Mouse (Mus musculus) liver, embryonic 14.5 days (tissue): ENCODE measurements at regions not wholly inside any gene's neighbourhood (a gene's known extent, or its start where the extent isn't known, plus 50 kb on each side); places are given as distances from the start of the nearest gene placed in this dataset.
"Not testable (repeated sequence)": the region's sequence is repeated elsewhere in the genome, so short reads cannot be mapped to it uniquely, and the experiment has no call there.

ENCODE experiments used
- ATAC-seq: fragments of 200-750 bp; cut with Nextera tagmentation; 2 replicates; pipeline ENCODE4 v1.8.0; 2017; ENCODE audit warnings: moderate number of reproducible peaks, mild to moderate bottlenecking, moderate library complexity; ENCODE audit not compliant: insufficient read depth
- DNase-seq, 3 experiments: peaks; one replicate each; pipeline ENCODE4 v3.0.0-alpha.2; 2012 to 2013; ENCODE audit warnings: low read depth in 3 of 3, low spot score in 3 of 3
- H3K27ac ChIP-seq: fragments of 300-500 bp; sonication (generic); 2 replicates; pipeline ENCODE4 v1.5.1; 2014; ENCODE audit warnings: moderate library complexity, mild to moderate bottlenecking, control low read depth, inconsistent platforms
- H3K27me3 ChIP-seq: fragments of 300-500 bp; sonication (generic); 2 replicates; pipeline ENCODE4 v1.6.1; 2014; ENCODE audit warnings: mild to moderate bottlenecking, low read length, moderate library complexity; ENCODE audit not compliant: control insufficient read depth, insufficient read depth
- H3K36me3 ChIP-seq: fragments of 300-500 bp; sonication (generic); replicated peaks from 2 replicates; pipeline ENCODE4 v1.6.1; 2014; ENCODE audit warnings: low read depth; ENCODE audit not compliant: control insufficient read depth, insufficient read depth
- H3K4me1 ChIP-seq, 2 experiments: fragments of 200-500 bp in 1 of 2; fragments of 300-500 bp in 1 of 2; sonication (generic) in 1 of 2; replicated peaks; 2 replicates each; pipeline ENCODE4 v1.6.1; 2012 to 2014; ENCODE audit warnings: antibody characterized with exemption in 1 of 2, inconsistent platforms in 1 of 2, low read length in 1 of 2; ENCODE audit not compliant: control insufficient read depth in 2 of 2, insufficient read depth in 2 of 2
- H3K4me2 ChIP-seq: fragments of 300-500 bp; sonication (generic); 2 replicates; pipeline ENCODE4 v1.6.1; 2014; ENCODE audit warnings: low read depth, mild to moderate bottlenecking, control low read depth, moderate library complexity
- H3K4me3 ChIP-seq, 2 experiments: fragments of 200-500 bp in 1 of 2; fragments of 300-500 bp in 1 of 2; sonication (generic) in 1 of 2; 2 replicates each; pipeline ENCODE4 v1.5.1; 2012 to 2014; ENCODE audit warnings: low read depth in 2 of 2, low read length in 2 of 2, mild to moderate bottlenecking in 2 of 2, control low read depth in 1 of 2, inconsistent platforms in 1 of 2, moderate library complexity in 1 of 2; ENCODE audit not compliant: insufficient read depth in 1 of 2
- H3K9ac ChIP-seq: fragments of 300-500 bp; sonication (generic); replicated peaks from 2 replicates; pipeline ENCODE4 v1.6.1; 2014; ENCODE audit warnings: mild to moderate bottlenecking, control low read depth, moderate library complexity
- H3K9me3 ChIP-seq: fragments of 300-500 bp; sonication (generic); 2 replicates; pipeline ENCODE4 v1.6.1; 2016; ENCODE audit warnings: low read length, mixed read lengths; ENCODE audit not compliant: control insufficient read depth
- CTCF ChIP-seq: IDR thresholded peaks from 2 replicates; pipeline ENCODE4 v1.5.1; 2016; ENCODE audit warnings: antibody characterized with exemption, low read depth, control low read depth
- EP300 ChIP-seq: IDR thresholded peaks from 2 replicates; pipeline ENCODE4 v1.6.1; 2016; ENCODE audit warnings: antibody characterized with exemption, low read depth
- WGBS: fragments of 180-500 bp; shearing (Covaris S2); extraction: QIAGEN DNeasy Blood & Tissue Kit; methylation state at CpG from one replicate; pipeline ENCODE4 v1.1.7; 2014; ENCODE audit not compliant: insufficient replicate concordance; 5-methylcytosine and 5-hydroxymethylcytosine counted together

- 58% methylated on average over 3 of the region's 3 CpGs for WGBS
- not testable (repeated sequence) for H3K4me3 ChIP-seq, ATAC-seq, H3K27ac ChIP-seq, DNase-seq, H3K4me1 ChIP-seq, H3K9ac ChIP-seq, H3K36me3 ChIP-seq, H3K4me2 ChIP-seq, H3K27me3 ChIP-seq, H3K9me3 ChIP-seq
Measured at GRCm38 (mm10) chrX:19341231-19342007, 139.7 kb downstream of the Tex13c3 start.

GRCm38 (mm10) chrX:19313286-19313685 is 167.8 kb downstream of the Tex13c3 start:
- Histone ChIP-seq H3K9ac (no peak overlapping the region), H3K4me1 (no peaks in the 10 kb centered on the region), H3K36me3 (no peaks in the 10 kb centered on the region), H3K4me3 (no peak overlapping the region), H3K27me3 (no peaks in the 10 kb centered on the region), H3K4me2 (no peak overlapping the region), H3K27ac (no peak overlapping the region), H3K9me3 (no peaks in the 10 kb centered on the region)
- TF ChIP-seq EP300 (no peak), CTCF (no peak)
- ATAC-seq = no peak
- 47% methylated on average over 2 of the region's 2 CpGs for WGBS
- DNase-seq = no peak

GRCm38 (mm10) chrX:19311809-19312559 is 169.1 kb downstream of the Tex13c3 start:
- H3K27me3 ChIP-seq = no peaks in the 10 kb centered on the region
- DNase-seq (no peak), ATAC-seq (no peak)
- H3K4me1 ChIP-seq = no peaks in the 10 kb centered on the region
- no peaks in the 10 kb centered on the region for H3K9me3 ChIP-seq
- no peak overlapping the region for H3K9ac ChIP-seq
- no peaks in the 10 kb centered on the region for H3K36me3 ChIP-seq
- H3K4me3 ChIP-seq = no peak overlapping the region
- H3K27ac ChIP-seq = no peak overlapping the region
- TF ChIP-seq EP300 (no peak), CTCF (no peak)
- 37% methylated on average over 1 of the region's 1 CpGs for WGBS
- no peak overlapping the region for H3K4me2 ChIP-seq

- DNase-seq = no peak
- 5% methylated on average over 1 of the region's 1 CpGs for WGBS
Measured at GRCm38 (mm10) chrX:19311377-19311776, 169.7 kb downstream of the Tex13c3 start.

GRCm38 (mm10) chrX:19288171-19288570 is 192.9 kb downstream of the Tex13c3 start:
- ATAC-seq (no peak), DNase-seq (no peak)
- TF ChIP-seq CTCF = no peak
- no peak for TF ChIP-seq EP300
- H3K9ac ChIP-seq = no peak overlapping the region
- H3K36me3 ChIP-seq = no peaks in the 10 kb centered on the region
- H3K27ac ChIP-seq = no peak overlapping the region
- H3K9me3 ChIP-seq = no peaks in the 10 kb centered on the region
- WGBS = 60% methylated on average over 2 of the region's 2 CpGs
- no peak overlapping the region for H3K4me2 ChIP-seq
- H3K27me3 ChIP-seq = no peaks in the 10 kb centered on the region
- H3K4me3 ChIP-seq = no peak overlapping the region
- no peaks in the 10 kb centered on the region for H3K4me1 ChIP-seq

More at GRCm38 (mm10) chrX:19311377-19311776, 169.7 kb downstream of the Tex13c3 start:
- Histone ChIP-seq H3K9ac (no peak overlapping the region), H3K36me3 (no peaks in the 10 kb centered on the region), H3K27ac (no peak overlapping the region), H3K4me2 (no peak overlapping the region), H3K27me3 (no peaks in the 10 kb centered on the region), H3K4me3 (no peak overlapping the region), H3K9me3 (no peaks in the 10 kb centered on the region), H3K4me1 (no peaks in the 10 kb centered on the region)
- TF ChIP-seq CTCF (no peak), EP300 (no peak)
- no peak for ATAC-seq
